Mouse (Mus musculus) spleen, adult 18-20 months (tissue): ENCODE data around the gene Dnah8.
"Not testable (repeated sequence)": the region's sequence is repeated elsewhere in the genome, so short reads cannot be mapped to it uniquely, and the experiment has no call there.

Source experiments
- DNase-seq, 2 experiments: peaks; one replicate each; pipeline ENCODE4 v3.0.0; 2022; ENCODE audit warnings: mixed read lengths in 2 of 2

Dnah8 gene

DNA sequence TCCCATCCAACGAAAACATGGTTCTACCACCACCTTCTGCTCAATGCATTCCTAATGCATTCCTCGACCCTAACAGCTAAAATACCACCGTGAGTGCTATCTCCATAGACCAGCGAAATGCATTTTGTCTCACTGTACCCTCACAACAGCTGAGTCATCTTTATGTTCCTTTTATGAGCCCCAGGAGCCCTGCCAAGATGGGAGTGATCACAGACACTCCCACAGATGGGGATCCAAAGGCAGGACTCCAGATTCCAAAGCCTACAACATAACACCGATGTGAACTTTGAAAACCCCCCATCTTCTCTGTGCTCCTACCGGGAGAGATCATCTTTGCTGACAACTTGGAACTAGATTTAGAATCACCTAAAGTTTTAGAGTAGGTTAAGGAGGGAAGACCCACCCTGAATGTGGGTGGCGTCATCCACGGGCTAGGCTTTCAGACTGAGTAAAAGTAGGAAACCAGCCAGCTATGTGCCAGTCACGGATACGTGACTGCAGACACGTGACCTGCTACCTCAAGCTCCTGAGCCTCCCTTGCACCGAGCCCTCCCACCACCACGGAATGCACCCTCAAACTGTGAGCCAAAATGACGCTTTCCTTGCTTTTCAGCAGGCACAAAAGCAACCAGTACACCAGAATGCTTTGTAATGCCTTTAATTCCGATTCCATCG is 14.7 kb upstream of the Dnah8 start:
- DNase-seq: no peak

DNA sequence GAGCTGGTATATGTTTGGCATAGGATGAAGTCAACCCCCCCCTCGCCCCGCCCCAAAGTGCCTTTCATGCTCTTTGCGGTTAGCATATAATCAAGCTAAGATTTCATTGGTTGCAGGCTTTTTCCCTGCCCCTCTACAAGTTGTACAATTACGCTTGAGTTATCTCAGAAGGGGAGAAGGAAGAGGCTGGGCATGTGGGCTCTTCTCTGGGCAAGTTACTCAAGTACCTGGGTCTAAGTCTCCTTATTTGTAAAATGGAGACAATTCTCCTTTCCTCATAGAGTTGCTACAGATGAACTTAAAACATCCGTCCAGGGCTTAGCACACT is 14.2 kb upstream of the Dnah8 start:
- DNase-seq: no peak

DNA sequence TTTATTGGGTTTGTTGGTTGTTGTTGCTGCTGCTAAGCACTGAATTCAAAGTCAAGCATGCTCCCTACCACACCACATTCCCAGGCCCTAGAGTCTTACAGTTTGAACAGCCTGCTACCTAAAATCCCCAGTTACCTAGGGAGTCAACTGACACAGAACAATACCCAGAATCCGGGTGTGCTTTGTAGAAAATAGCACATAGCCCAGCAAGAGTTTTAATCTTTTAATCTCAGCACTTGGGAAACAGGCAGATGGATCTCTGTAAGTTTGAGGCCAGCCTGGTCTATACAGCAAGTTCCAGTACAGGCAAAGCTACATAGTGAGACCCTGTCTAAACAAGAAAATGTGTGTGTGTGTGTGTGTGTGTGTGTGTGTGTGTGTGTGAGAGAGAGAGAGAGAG is 13.4 kb upstream of the Dnah8 start:
- DNase-seq: no peak

DNA sequence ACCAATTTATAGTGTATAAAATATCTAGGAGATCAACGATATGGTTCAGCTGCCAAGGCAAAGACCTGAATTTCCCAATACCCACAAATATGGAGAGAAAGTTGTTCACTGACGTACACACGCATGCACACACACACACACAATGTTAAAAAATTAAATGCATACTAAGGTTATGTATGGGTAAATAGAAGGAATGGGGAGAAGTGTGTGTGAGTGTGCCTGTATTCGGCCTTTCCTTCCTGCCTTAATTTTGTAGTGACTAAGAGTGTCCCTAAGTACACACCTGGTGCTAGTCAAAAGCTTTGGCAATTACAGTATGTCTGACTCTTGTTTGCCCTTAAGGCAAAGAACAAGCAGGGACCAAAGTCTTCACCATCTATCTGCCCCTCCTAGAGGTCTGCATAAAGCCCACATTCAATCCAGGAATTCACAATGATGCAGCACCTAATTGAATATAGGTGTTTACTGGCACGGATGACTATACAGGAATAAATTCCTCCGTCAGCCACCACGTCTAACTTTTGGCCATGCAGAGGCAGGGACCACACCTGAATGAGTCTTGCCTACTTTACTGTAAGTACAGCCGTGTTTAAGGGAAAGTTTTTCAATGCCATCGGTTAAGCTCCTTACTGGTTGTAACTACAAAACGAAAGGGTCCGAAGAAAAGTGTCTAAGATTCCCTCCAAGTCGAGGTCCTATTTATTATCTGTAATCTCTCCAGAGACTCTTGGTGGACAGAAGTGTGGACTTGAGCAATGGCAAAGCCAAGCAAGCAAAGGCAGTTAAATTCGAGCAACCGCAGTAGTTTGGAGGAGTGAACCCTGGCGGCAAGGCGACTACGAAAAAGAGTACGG is 12.7 kb upstream of the Dnah8 start:
- DNase-seq: no peak

- DNase-seq: peak; percentile 98 to 99
Measured at GRCm38 (mm10) chr17:30612075-30612859, 11.9 kb upstream of the Dnah8 start.

GRCm38 (mm10) chr17:30613350-30613749 is 10.8 kb upstream of the Dnah8 start:
- DNase-seq: no peak

GRCm38 (mm10) chr17:30616203-30616602 is 8.0 kb upstream of the Dnah8 start:
- DNase-seq: no peak

DNA sequence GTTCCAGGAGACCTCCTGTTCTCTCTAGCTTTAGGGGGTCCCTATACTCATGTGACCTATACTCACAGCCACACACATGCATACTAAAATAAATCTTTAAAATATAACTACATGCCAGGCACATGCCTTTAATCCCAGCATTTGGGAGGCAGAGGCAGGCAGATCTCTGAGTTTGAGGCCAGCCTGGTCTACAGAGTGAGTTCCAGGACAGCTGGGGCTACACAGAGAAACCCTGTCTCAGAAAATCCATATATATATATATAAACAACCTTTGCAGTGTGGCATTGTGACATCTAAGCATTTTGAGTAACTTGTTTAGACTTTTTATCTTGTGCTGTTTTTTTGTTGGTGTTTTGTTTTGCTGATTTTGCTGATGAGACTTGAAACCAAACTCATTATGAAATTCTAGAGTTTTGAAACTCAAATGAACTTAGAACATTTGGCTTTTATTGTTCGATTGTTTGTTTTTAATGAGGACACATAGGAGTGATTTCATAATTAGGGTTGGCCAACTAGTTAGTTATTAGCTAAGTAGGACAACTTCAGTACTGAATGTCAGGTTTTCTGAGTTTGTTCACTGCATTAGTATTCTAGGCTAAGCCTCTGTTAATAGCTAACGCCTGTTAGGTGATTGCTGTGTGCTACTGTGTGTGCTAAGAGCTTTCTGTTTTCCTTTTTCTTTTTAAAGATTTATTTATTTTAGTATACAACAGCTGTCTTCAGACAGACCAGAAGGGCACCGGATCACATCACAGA is 5.8 kb upstream of the Dnah8 start:
- DNase-seq: no peak

DNA sequence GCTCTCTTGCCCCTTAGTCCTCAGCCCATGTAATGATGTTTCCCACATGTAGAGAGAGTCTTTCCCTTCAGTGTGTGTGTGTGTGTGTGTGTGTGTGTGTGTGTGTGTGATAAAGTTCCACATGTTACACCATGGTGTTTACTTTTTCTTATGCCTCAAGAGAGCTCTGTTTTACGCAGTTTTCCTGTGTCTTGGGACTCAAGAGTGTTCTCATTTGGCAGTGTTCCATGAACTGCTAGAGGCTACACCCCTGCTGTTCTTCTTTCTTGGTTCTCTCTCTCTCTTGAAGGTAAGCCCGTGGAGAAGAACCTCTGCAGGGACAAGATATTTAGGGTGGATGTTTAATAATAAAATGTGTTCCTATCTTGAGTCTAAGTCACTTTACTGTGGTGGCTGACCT is 5.0 kb upstream of the Dnah8 start:
- DNase-seq: no peak

DNA sequence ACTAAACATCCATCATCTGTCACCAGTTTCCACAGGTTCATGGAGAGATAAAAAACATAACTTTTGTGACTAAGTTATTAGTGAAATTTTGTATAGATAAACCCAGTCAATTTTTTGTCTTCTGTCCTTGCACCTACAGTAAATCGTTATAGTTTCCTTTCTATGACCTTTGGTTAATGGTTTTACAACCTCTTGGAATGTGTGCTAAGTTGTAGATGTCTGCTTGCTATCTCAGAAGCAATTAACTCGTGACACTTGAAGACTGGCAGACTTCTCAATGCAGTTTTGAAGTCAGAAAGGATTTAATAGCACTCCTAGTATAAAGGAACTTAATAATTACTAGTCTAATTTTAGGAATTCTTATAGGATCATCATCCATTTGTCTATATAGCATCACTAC is 3.6 kb upstream of the Dnah8 start:
- no peak for DNase-seq

- DNase-seq: no peak
Measured at GRCm38 (mm10) chr17:30621450-30621849, 2.7 kb upstream of the Dnah8 start.

DNA sequence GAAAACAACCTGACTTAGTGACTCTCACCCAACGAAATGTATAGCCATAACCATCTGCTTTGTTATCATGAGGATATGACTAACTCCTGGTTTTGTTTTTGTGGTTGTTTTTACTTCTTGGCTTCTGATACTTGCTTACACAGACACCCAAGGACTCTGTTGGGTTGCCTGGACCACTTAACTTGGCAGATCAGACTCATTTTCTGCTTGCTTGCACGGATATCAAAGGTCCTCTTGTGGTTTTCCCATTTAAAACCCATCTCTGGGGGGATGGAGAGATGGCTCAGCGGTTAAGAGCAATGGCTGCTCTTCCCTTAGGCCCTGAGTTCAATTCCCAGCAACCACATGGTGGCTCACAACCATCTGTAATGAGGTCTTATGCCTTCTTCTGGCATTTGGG is 954 bp upstream of the Dnah8 start:
- DNase-seq: no peak

DNA sequence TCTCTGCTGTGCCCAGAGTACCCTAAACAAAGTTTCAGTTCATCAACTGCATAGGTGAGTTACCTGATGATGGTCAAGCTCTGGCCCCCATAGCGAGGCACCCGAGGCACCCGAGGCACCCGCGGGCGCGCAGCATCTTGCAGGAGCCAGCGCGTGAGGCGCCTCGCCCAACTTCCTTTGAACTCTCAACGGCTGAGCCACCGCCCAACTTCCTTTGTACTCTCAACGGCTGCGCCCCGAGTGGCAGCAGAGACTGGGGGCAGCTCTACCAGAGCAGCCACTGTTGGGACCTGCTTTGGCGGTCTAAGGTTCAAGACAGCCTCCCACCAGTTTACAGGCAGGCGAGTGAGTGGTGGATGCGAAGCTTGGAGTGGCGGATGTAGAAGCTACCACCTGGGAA is 2.6 kb downstream of the Dnah8 start, which contains the start of gene Glo1:
Gene Glo1 (minus strand): TSS at position 153 of the 400 bp plus-strand sequence.
- DNase-seq: not testable (repeated sequence)

DNA sequence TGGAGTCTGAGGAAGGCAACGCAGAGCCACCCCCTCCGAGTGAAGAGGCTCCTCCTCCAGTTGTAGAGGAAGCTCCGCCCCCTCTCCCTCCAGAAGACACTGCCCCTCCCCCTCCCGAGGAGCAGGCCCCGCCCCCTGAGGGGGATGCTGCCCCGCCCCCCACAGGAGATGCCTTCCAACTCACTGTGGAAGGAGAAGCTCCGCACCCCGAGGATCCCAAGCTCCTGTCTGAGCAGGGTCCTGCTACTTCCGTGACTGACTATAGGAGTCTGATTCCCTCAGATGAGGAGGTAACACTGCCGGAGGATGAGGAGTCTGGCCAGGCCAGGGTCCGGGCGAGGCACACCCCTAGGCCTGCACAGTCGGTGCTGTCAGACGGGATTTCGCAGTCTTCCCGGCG is 11.2 kb downstream of the Dnah8 start:
- no peak for DNase-seq

GRCm38 (mm10) chr17:30637714-30638113 is 13.6 kb downstream of the Dnah8 start:
- no peak for DNase-seq

DNA sequence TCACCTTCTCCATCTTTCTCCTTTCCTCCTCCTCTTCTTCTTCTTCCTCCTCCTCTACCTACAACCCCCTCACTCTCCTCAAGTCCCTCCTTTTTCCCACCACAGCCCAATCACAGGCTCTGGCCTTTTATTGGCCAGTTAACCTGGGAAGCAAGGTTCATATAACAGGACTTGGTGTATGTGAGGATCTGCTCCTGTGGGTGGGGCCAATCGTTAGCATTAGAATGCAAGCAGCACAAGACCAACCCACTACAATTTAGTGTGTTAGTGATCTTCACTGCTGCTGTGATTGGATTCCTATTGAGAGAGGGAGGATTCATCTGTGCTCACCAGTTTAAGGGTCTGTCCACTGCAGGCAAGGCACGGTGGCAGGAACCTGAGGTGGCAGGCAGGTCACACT is 14.8 kb downstream of the Dnah8 start:
- no peak for DNase-seq

- DNase-seq: no peak
Measured at GRCm38 (mm10) chr17:30640896-30641295, 16.7 kb downstream of the Dnah8 start.

- no peak for DNase-seq
Measured at GRCm38 (mm10) chr17:30648770-30649169, 24.6 kb downstream of the Dnah8 start.

GRCm38 (mm10) chr17:30653010-30653409 is 28.9 kb downstream of the Dnah8 start:
- DNase-seq: no peak

DNA sequence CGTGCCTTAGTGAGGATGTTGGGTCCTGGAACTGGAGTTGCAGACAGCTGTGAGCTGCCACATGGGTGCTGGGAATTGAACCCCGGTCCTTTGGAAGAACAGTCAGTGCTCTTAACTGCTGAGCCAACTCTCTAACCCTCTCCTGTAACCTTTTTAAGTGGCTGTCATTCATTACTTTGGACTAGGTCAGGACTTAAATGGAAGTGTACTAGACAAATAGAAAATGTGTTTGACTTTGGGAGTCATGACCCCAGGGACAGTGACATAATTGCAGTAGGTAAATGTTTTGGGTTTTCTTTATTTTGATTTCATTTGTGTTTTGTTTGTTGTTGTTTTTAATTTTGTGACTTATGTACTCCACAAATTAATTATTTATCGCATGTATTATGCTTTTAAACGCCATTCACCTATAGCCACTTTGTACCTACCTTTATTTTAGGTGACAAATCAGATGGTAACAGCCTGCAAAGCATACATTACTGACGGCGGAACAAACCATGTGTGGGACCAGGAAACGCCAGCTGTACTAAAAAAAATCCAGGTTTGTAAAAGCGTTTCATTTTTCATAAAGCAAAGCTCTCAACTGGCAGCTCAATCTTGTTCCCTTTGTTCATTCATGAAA is 33.5 kb downstream of the Dnah8 start:
- DNase-seq: no peak

- DNase-seq: peak; percentile 50 to 70
Measured at GRCm38 (mm10) chr17:30658152-30658544, 34.0 kb downstream of the Dnah8 start.

- DNase-seq: no peak
Measured at GRCm38 (mm10) chr17:30662131-30662530, 38.0 kb downstream of the Dnah8 start.
